Mouse (Mus musculus): ENCODE measurements around the gene Fam92b. TPM values are rescaled to one million over a fixed set of nuclear protein-coding genes. Genes with fewer than 3 reads are reported as not detected.

Gene Fam92b
- polyA plus RNA-seq, 1 experiment from 2014 or later, result 0.86 TPM

- Histone ChIP-seq H3K4me1 (peaks cover 44% of the 10 kb centered on the region), H3K36me3 (replicated peaks) (no peaks in the 10 kb centered on the region), H3K9me3 (no peaks in the 10 kb centered on the region), H3K27me3 (replicated peaks; ENCODE audit: low read depth, poor library complexity, severe bottlenecking) (peaks cover 5% of the 10 kb centered on the region), H3K27ac (replicated peaks) (peak overlapping the region; percentile 72), H3K4me3 (0 out of 2 replicates have a peak overlapping the region, but pooled peaks have one; percentile 8)
- WGBS, result 67% methylated on average over 11 of the region's 11 CpGs
- no peak for DNase-seq (ENCODE audit: low spot score)
Measured at GRCm38 (mm10) chr8:120208113-120208512, 30.8 kb upstream of the Fam92b start.

- H3K4me3 ChIP-seq, result no peak overlapping the region
- H3K27me3 ChIP-seq (replicated peaks; ENCODE audit: low read depth, poor library complexity, severe bottlenecking), result peaks cover 4% of the 10 kb centered on the region; the same call in 1 of the 2 replicates
- H3K27ac ChIP-seq (replicated peaks), result 0 out of 2 replicates have a peak overlapping the region, but pooled peaks have one; percentile 72
- H3K4me1 ChIP-seq, result peaks cover 36% of the 10 kb centered on the region
- H3K9me3 ChIP-seq, result no peaks in the 10 kb centered on the region
- DNase-seq (ENCODE audit: low spot score), result no peak
- no peaks in the 10 kb centered on the region for H3K36me3 ChIP-seq (replicated peaks)
- WGBS, result 89% methylated on average over 8 of the region's 8 CpGs
Measured at GRCm38 (mm10) chr8:120207364-120207763, 30.1 kb upstream of the Fam92b start.

GRCm38 (mm10) chr8:120205916-120206315, 28.6 kb upstream of the Fam92b start:
- Histone ChIP-seq H3K27me3 (replicated peaks; ENCODE audit: low read depth, poor library complexity, severe bottlenecking) (peaks cover 4% of the 10 kb centered on the region; the same call in 1 of the 2 replicates), H3K27ac (replicated peaks) (peak overlapping the region; percentile 58; the same call in 1 of the 2 replicates), H3K9me3 (no peaks in the 10 kb centered on the region), H3K4me3 (no peak overlapping the region), H3K36me3 (replicated peaks) (no peaks in the 10 kb centered on the region), H3K4me1 (peaks cover 26% of the 10 kb centered on the region)
- DNase-seq (ENCODE audit: low spot score), result no peak
- 79% methylated on average over 9 of the region's 9 CpGs for WGBS

GRCm38 (mm10) chr8:120204736-120205360, 27.6 kb upstream of the Fam92b start:
- Histone ChIP-seq H3K27ac (replicated peaks) (peak overlapping the region; percentile 63), H3K4me3 (no peak overlapping the region), H3K9me3 (peaks cover 6% of the 10 kb centered on the region), H3K27me3 (replicated peaks; ENCODE audit: low read depth, poor library complexity, severe bottlenecking) (peaks cover 4% of the 10 kb centered on the region; the same call in 1 of the 2 replicates), H3K36me3 (replicated peaks) (no peaks in the 10 kb centered on the region), H3K4me1 (peaks cover 15% of the 10 kb centered on the region)
- 80% methylated on average over 7 of the region's 7 CpGs for WGBS
- no peak for DNase-seq (ENCODE audit: low spot score)

- Histone ChIP-seq H3K9me3 (peaks cover 9% of the 10 kb centered on the region), H3K4me1 (peaks cover 6% of the 10 kb centered on the region; the same call in 1 of the 2 replicates), H3K27ac (replicated peaks) (no peak overlapping the region), H3K27me3 (replicated peaks; ENCODE audit: low read depth, poor library complexity, severe bottlenecking) (peaks cover 4% of the 10 kb centered on the region; the same call in 1 of the 2 replicates), H3K4me3 (no peak overlapping the region), H3K36me3 (replicated peaks) (no peaks in the 10 kb centered on the region)
- no peak for DNase-seq (ENCODE audit: low spot score)
- 76% methylated on average over 3 of the region's 3 CpGs for WGBS
Measured at GRCm38 (mm10) chr8:120202546-120202945, 25.3 kb upstream of the Fam92b start.

- peaks cover 5% of the 10 kb centered on the region; the same call in 1 of the 2 replicates for H3K4me1 ChIP-seq
- DNase-seq (ENCODE audit: low spot score), result no peak
- H3K4me3 ChIP-seq, result no peak overlapping the region
- 86% methylated on average over 6 of the region's 6 CpGs for WGBS
- peaks cover 9% of the 10 kb centered on the region for H3K9me3 ChIP-seq
- no peak overlapping the region for H3K27ac ChIP-seq (replicated peaks)
- no peaks in the 10 kb centered on the region for H3K36me3 ChIP-seq (replicated peaks)
- H3K27me3 ChIP-seq (replicated peaks; ENCODE audit: low read depth, poor library complexity, severe bottlenecking), result peaks cover 4% of the 10 kb centered on the region; the same call in 1 of the 2 replicates
Measured at GRCm38 (mm10) chr8:120201351-120201750, 24.1 kb upstream of the Fam92b start.

- no peaks in the 10 kb centered on the region; the same call in 1 of the 2 replicates for H3K9me3 ChIP-seq
- DNase-seq (ENCODE audit: low spot score), result no peak
- H3K27me3 ChIP-seq (replicated peaks; ENCODE audit: low read depth, poor library complexity, severe bottlenecking), result no peaks in the 10 kb centered on the region; the same call in 1 of the 2 replicates
- 94% methylated on average over 5 of the region's 5 CpGs for WGBS
- no peak overlapping the region for H3K4me3 ChIP-seq
- H3K27ac ChIP-seq (replicated peaks), result peak overlapping the region; percentile 86; the same call in 1 of the 2 replicates
- H3K4me1 ChIP-seq, result peaks cover 33% of the 10 kb centered on the region
- H3K36me3 ChIP-seq (replicated peaks), result no peaks in the 10 kb centered on the region
Measured at GRCm38 (mm10) chr8:120192118-120192517, 14.9 kb upstream of the Fam92b start.

GRCm38 (mm10) chr8:120191633-120192032, 14.4 kb upstream of the Fam92b start:
- no peak for DNase-seq (ENCODE audit: low spot score)
- Histone ChIP-seq H3K27me3 (replicated peaks; ENCODE audit: low read depth, poor library complexity, severe bottlenecking) (no peaks in the 10 kb centered on the region; the same call in 1 of the 2 replicates), H3K4me1 (peaks cover 37% of the 10 kb centered on the region), H3K36me3 (replicated peaks) (no peaks in the 10 kb centered on the region), H3K27ac (replicated peaks) (peak overlapping the region; percentile 86), H3K9me3 (no peaks in the 10 kb centered on the region; the same call in 1 of the 2 replicates), H3K4me3 (no peak overlapping the region; the same call in 1 of the 2 replicates)
- 83% methylated on average over 5 of the region's 5 CpGs for WGBS

GRCm38 (mm10) chr8:120190810-120191413, 13.6 kb upstream of the Fam92b start:
- peaks cover 45% of the 10 kb centered on the region for H3K4me1 ChIP-seq
- H3K27me3 ChIP-seq (replicated peaks; ENCODE audit: low read depth, poor library complexity, severe bottlenecking), result no peaks in the 10 kb centered on the region; the same call in 1 of the 2 replicates
- peak overlapping the region; percentile 36 for H3K4me3 ChIP-seq
- no peaks in the 10 kb centered on the region; the same call in 1 of the 2 replicates for H3K9me3 ChIP-seq
- peak; percentile 80 for DNase-seq (ENCODE audit: low spot score)
- H3K36me3 ChIP-seq (replicated peaks), result no peaks in the 10 kb centered on the region
- H3K27ac ChIP-seq (replicated peaks), result peak overlapping the region; percentile 86
- 62% methylated on average over 20 of the region's 20 CpGs for WGBS

GRCm38 (mm10) chr8:120190107-120190809, 13.0 kb upstream of the Fam92b start:
- H3K9me3 ChIP-seq, result no peaks in the 10 kb centered on the region; the same call in 1 of the 2 replicates
- peak overlapping the region; percentile 57 for H3K27ac ChIP-seq (replicated peaks)
- WGBS, result 82% methylated on average over 17 of the region's 17 CpGs
- no peak for DNase-seq (ENCODE audit: low spot score)
- no peak overlapping the region for H3K4me3 ChIP-seq
- H3K4me1 ChIP-seq, result peaks cover 51% of the 10 kb centered on the region
- H3K27me3 ChIP-seq (replicated peaks; ENCODE audit: low read depth, poor library complexity, severe bottlenecking), result no peaks in the 10 kb centered on the region; the same call in 1 of the 2 replicates
- H3K36me3 ChIP-seq (replicated peaks), result no peaks in the 10 kb centered on the region

GRCm38 (mm10) chr8:120189440-120189839, 12.2 kb upstream of the Fam92b start:
- H3K27me3 ChIP-seq (replicated peaks; ENCODE audit: low read depth, poor library complexity, severe bottlenecking), result peaks cover 4% of the 10 kb centered on the region; the same call in 1 of the 2 replicates
- no peaks in the 10 kb centered on the region; the same call in 1 of the 2 replicates for H3K9me3 ChIP-seq
- peaks cover 59% of the 10 kb centered on the region for H3K4me1 ChIP-seq
- no peak overlapping the region for H3K4me3 ChIP-seq
- DNase-seq (ENCODE audit: low spot score), result no peak
- H3K36me3 ChIP-seq (replicated peaks), result no peaks in the 10 kb centered on the region
- H3K27ac ChIP-seq (replicated peaks), result 0 out of 2 replicates have a peak overlapping the region, but pooled peaks have one; percentile 57
- WGBS, result 84% methylated on average over 6 of the region's 6 CpGs

- 80% methylated on average over 6 of the region's 6 CpGs for WGBS
- Histone ChIP-seq H3K4me1 (peaks cover 68% of the 10 kb centered on the region), H3K27ac (replicated peaks) (peak overlapping the region; percentile 57; the same call in 1 of the 2 replicates)
Measured at GRCm38 (mm10) chr8:120188510-120188909, 11.2 kb upstream of the Fam92b start.

More at GRCm38 (mm10) chr8:120188510-120188909, 11.2 kb upstream of the Fam92b start:
- peaks cover 4% of the 10 kb centered on the region; the same call in 1 of the 2 replicates for H3K27me3 ChIP-seq (replicated peaks; ENCODE audit: low read depth, poor library complexity, severe bottlenecking)
- H3K36me3 ChIP-seq (replicated peaks), result no peaks in the 10 kb centered on the region
- DNase-seq (ENCODE audit: low spot score), result no peak
- H3K9me3 ChIP-seq, result no peaks in the 10 kb centered on the region; the same call in 1 of the 2 replicates
- H3K4me3 ChIP-seq, result no peak overlapping the region

Measured in embryonic facial prominence, embryonic 10.5 days (tissue).